Mouse (Mus musculus) retina, adult 2 months (tissue): ENCODE data around the gene Lipa.
A peak's percentile ranks its signal among the peaks of the same experiment; 100 is the strongest.

Experiments used
- DNase-seq: peaks from one replicate; pipeline ENCODE4 v3.0.0-alpha.2; 2012; ENCODE audit warnings: low read depth, low spot score

Gene Lipa

DNA sequence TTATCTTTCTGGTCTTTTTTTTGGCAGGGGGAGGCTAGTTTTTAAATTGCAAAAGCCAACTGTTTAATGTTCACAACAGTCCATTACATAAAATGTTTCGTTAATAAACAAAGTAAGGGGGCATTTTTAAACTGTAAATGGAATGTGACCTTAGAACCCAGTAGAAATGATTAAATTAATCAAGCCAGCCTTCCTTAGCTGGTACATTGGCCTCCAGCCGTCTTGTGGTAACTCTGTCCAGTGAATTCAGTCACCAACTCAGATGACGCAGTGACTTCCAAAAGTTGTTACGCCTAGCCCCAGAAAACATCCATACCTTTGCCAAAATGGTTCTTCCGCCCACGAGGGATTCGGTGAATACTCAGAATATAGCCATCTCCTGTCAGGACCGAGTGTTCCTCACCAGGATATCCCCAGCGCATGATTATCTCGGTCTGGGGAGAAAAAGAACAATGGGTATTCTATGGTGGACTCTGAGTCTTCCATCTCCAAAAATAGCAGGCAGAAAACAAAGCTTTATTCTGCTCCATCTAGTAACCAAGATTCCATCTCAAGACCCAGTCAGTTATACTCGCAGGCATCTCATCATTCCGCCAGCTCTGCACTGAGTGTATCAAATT is 4.1 kb downstream of the Lipa start:
- no peak for DNase-seq

DNA sequence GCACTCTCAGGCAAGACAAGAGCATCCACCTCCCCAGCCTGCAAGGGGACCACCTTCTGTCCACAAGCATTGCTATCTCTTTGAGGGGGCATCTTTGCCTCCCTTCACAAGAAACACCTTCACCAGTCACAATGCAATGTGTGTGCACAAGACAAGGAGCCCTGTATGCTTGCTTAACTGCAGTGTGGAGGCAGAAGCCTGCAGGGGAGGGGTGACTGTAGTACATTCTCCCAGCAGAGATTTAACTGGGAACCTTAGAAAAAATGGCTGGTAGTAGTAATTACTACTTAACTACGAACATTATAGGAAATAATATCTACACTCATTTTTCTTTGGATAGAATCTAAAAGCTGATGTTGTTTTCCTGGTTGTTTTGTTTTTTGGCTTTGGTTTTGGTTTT is 5.3 kb downstream of the Lipa start:
- no peak for DNase-seq

DNA sequence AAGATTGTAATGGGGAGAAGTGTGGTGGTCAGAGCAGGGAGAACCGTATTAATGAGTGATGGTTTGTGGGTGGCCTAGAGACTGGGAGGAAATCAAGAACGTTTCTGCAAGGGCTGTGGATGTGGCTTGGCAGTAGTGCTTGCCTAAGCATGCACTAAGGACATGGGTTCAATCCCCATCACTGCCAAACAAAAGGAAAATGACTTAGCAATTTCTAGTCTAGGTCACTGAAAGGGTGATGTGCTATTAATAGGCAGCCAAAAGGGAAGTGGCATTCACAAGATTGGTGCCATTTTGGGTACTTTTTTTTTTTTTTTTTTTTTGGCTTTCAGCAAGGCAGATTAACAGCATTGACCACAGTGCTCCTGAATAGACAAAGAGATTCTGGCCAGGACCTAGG is 5.9 kb downstream of the Lipa start:
- no peak for DNase-seq

DNA sequence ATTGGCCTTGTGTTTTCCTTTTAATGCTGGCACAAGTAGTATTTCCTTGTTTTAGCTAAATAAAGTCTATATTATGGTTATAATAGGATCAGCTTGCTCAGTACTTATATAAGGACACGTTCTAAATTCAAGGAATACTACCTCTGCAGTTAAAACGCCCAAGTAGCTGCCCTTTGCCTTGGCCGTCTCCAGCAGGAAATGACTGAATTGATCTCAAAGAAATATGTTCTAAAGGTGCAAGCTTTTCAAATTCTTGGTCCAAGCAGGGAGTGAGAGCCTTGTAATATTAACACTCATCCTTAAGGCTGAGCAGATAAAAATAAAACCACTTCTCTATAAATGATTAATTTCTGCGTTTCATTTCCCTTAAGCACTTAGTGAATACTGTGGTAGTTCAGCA is 7.2 kb downstream of the Lipa start:
- no peak for DNase-seq

DNA sequence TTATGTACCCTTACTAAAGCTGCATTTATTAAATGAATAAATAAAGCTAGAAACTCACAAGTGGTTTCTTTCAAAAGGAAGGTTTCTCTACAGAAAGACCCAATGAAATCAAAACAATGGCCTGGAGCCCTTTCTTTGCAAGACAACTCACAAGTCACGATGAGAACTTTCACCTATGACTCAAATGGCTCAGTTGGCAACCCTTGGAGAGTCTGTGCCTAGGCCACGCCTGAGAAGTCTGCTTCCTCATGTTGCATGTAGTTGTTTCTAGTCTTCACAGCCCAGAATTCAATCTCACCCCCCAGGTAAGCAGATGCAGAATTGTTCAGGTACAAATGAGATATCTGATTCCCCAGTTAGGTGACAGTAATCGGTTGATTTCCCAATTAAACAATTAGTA is 7.6 kb downstream of the Lipa start:
- DNase-seq = no peak

DNA sequence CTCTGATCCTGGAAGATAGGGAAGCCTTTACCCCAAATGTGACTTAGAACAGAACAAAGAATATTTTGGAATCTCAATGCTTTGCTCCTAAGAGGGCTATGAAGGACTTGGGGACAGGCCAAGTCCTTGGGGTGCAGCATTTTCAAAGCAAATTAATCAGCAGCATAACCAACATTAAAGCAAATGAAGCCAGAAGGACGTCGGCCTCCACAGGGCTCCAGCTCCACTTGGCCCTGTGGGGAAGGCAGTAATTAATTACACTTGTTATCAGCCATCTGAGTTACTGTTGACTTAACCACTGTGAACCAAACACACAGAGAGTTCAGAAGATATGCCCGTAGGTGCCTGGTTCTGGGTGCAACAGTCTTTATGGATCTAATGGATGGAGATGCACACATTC is 8.5 kb downstream of the Lipa start:
- no peak for DNase-seq

DNA sequence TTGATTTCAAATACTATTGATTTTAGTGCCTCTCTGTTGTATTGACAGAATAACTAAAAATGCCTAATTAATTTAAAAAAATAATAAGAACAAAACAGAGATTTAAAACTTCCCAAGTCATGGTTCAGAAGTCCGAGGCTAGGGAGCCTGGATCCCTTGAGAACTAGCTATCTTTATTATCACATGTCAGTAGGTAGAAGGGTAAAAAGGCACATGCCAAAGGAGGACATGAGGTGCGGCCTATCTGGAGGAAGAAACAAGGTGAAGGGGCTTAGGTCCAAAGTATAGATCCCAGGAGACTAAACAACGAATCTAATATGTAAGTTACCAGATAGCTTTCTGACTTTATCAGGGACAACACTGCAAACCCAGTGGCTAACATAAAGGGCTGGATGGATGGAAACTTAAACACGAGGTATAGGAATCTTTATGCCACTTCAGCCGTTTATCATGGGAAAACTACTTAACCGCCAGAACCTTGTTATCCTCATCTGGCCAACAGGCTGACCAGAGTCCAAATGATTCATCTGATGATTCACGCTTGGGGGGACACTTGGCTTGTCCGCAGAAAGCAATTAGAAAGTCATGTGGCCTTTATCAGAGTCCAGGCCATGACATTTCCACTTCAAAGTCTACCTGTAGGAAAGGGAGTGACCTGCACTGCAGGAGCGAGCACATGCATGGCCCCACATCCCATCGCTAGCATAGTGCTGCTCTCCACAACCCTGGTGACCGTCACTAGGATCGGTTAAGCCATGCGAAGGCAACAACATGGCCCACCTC is 9.3 kb downstream of the Lipa start:
- no peak for DNase-seq

DNA sequence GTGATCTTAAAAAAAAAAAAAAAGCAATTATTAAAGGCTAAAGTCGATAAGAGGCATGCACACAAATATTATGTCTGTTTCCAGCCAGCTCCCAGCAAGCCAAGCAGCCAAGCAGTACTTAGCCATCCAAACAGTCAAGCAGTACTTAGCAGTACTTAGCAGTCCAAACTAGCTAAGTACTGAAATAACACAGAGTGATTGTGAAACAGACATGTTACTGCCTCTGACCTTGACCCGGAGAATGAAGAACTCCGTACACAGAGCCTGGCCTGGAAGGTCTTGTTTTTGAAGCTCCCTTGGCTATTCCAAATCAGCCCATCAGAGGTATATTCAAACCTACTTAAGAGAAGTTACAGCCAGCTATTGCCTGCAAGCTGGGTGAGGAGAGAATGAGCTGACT is 10.1 kb downstream of the Lipa start:
- no peak for DNase-seq

DNA sequence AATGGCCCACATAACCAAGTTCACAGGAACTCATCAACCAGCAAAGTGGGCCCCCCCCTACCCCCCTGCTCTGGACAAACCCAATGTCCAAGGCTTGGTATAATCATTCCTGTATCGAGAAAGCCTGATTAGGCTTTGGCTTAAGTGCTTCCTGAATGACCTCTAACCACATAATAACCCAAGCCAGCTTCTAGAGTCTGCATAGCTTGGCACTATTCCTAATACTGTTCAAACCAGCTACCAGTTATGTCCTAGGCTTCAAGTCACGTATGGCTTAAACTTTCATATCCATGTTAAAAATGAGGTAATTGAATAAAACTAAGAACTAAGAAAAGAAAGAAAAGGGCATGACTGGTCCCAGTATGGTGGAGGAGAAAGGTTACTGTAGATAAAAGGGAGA is 10.9 kb downstream of the Lipa start:
- DNase-seq = no peak

DNA sequence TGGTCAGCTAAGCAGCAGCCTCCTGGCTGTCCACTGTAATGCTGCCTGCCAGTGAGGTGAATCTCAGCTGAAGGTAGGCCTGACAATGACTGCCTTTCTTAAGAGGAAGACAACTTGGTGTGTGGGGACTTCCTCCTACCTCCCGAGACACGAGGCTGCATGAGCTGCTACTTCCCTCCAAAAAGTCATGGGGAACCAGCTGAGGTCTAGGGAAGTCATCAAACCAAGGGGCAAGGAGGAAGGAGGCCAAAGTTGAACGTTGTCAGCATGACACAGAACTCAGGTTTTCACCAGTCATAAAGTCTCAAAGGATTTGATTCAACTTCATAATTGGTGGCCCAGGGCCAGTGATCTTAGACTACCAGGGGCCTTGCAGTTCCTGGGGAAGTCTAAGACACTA is 11.6 kb downstream of the Lipa start:
- no peak for DNase-seq

DNA sequence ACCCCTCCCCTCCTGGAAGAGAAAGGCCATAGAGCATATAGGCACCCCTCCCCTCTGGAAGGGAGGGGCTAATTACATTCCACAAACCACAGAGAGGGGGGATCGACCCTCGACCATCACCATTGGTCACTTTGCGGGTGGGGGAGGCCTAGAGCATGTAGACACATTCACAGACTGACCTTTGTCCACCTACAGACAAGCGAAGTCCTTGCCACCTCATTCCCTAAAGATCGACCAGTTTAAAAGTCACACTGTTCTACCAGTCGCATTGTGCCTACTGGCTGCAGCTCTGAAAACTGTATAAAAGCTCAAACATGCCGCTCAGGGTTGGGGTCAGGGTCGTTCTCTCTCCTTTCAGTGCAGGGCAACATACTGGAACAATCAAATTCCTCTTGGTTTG is 15.7 kb downstream of the Lipa start:
- no peak for DNase-seq

DNA sequence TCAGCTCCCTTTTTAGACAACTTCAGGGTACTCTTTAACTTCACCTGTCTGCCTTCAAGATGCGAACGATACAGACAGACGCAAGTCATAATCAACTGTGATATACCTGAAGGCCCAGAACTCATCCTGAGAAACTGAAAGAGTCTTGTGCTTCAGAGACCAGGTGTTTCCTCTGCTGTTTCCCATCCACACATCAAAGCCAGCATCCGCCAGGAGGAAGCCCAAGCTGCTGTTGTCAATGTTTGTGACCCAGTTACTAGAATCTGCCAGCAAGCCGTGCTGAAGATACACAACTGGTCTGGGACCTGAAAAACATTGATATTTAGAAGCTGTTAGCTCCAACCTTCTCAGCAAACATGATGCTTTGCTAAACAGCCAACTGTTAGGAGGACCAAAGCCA is 16.6 kb downstream of the Lipa start:
- DNase-seq = no peak

DNA sequence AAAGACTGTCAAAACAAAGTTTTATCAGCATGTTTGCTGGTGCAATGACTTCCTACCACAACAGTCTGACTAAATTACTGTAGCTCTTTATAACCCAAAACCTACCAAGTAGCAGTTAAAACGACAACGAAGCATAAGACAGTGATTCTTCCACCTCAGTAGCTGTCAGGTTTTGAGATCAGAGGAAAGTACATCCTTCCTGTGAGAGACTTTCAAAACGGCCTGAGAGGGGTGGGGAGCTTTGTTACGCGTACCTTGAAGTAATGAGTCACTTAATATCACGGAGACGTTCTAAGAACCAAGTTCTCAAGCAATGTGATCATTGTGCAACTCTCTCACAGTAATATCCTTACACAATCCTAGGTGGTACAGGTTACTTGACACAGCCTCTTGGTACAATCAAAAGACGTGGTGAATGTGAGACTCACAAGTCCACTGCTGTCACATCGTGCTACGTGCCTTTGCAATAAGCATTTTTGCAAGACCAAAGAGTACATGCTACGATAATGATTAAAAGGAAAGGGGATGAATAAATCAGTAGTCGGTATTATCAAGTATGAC is 22.0 kb downstream of the Lipa start:
- no peak for DNase-seq

DNA sequence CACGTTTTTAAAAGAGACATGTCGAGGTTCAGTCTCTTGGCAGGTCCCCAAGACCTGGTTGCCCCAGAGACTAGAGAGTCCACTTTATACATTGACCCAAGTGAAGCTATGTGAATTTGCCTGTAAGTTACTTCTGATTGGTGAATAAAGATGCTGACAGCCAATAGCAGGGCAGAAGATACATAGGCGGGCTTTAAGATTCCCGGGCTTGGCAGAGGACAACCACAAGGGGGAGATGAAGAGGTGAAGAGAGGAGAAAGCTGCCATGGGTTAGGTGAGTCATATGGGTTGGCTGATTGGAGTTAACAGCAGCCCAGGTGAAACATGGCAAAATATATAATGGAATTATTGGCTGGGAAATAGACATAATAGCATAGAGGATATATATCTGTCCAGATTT is 26.5 kb downstream of the Lipa start:
- DNase-seq = peak; percentile 16

DNA sequence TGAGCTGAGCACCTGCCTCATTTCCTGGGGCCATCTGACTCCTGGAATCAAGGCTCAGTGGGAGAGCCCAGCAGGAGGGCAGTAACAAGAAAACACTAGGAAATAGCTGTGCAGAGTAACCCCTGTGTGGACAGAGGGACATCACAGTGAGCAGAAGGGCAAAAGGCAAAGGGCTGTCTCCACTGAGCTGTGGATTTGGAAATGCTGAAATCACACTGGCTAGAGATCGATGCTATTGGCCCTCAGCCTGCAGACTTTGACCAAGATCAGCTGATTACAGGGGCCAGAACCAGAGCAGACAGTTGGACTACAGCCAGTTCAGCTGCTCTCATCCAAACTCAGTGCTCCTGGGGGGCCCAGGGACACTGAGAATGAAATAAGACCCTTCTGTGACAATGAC is 30.9 kb downstream of the Lipa start:
- no peak for DNase-seq

DNA sequence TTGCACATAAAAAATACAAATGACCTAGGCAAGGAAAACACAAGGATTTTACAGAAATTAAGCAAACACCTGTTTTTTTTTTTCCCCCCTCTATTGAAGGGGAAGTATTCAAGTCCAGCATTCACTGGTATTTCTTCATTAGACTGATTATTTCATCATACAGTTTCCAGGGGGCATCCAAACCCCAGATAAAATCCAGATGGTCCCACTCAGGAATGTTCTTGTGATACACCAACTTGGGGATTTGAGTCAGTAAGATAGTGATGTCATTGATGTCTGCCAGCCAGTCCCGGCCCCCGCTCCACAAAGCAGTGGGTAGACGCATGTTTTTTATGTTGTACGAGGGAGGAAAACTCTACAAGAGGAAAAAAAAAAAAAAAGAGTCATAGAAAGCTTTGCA is 33.4 kb downstream of the Lipa start:
- DNase-seq = no peak

DNA sequence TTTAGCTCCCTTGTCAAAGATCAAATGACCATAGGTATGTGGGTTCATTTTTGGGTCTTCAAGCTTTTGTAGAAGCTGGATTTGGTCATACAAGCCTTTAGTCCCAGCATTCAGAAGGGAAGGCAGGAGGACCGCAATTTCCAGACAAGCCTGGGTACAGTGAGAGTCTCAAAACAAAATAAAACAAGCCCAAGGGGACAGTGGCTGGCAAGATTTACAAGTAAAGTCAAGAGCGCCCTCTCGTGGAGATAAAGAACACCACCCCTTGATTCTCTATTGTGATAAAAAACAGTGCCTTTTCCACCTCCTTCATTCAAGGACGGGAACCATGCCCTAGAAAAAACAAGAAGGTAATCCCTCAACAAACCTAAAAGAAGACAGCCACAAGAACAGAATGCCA is 43.7 kb downstream of the Lipa start:
- peak; percentile 16 for DNase-seq

DNA sequence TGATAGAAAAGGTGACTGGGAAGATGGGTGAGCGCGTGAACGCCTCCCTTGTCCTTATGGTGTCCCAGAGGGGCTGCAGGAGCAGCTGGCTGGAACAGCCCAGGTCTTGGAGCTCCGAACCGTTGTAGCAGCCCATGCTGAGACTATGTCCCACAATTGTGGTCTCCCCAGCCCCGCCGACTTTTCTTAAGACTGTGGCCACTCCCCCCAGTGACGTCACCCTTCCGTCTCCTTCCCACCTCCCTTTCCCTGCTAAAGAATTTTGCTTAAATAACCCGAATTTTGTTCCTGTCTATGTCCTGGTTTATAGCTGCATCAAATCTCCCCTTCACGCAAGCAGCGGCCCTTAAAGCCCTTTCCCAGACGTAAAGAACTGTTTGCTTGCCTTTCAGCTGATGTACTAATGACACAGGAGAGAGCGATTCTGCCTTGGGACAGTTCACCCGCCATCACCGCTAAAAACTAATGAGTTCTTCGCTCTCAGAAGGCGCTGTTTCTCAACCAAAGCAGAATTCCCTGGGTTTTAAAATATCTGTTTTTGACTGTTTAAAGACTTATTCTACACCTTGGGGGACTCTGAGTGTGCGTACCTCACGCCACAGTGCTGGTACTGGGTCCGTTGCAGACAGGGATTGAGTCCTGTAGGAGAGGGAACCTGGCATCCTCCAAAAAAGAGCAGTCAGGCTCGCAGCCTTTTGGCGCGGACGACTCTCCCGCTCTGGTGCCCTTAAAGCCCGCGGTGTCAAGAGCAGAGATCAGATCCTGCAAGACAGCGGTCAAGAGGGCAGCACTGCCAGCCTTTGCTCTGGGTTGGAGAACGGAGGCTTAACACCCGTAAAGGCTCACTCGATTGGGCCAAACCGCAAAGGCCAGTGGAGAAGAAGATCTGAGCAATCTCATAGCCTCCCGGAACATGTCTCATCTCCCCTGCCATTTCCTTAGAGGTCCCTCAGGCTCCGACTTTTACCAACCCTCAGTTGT is 52.0 kb downstream of the Lipa start, which contains the start of gene Ch25h:
Gene Ch25h, minus strand, starts transcription at position 174 of the 981 bp plus-strand sequence.
- DNase-seq = no peak

DNA sequence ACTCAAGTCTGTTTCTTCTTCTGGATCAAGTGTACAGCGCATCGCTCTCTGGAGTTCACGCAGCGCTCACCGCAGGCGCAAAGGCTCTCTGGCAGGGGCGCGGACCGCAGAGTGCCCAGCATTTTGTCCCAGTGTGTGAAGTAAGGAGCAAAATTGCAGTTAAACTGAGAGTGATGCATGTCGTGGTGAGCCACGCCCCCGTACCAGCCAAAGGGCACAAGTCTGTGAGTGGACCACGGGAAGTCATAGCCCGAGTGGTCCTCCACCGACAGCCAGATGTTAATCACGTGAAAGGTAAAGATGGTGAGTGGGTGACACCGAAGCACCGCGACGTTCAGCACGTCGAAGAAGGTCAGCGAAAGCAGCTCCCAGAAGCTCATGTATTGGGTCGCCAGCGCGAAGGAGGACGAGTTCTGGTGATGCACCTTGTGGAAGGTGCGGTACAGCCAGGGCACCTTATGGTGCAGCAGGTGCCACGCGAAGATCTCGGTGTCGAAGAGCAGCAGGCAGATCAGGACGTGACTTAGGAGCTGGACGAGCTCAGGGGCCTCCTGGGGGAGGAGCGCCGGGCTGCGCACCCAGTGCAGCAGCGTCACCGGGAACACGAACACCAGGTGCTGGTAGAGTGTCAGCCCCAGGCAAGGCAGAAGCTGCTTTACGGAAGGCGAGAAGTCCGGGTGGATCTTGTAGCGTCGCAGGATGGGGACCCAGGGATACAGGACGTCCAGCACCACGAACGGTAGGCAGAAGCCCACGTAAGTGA is 52.9 kb downstream of the Lipa start:
- no peak for DNase-seq

DNA sequence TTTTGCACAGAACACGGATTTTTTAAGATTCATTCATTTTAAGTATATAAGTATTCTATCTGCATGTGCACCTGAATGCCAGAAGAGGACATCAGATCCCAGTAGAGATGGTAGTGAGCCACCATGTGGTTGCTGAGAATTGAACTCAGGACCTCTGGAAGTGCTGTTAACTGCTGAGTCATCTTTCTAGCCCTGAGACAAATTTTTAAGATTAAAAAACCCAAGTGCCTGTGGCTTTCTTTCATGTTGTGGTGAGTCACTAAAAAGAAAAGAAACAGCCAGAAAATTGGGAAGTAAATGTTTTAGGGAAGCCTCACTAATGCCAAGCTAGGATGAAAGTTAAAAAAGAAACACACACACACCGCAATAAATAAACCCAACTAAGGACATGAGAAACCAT is 55.6 kb downstream of the Lipa start:
- no peak for DNase-seq

DNA sequence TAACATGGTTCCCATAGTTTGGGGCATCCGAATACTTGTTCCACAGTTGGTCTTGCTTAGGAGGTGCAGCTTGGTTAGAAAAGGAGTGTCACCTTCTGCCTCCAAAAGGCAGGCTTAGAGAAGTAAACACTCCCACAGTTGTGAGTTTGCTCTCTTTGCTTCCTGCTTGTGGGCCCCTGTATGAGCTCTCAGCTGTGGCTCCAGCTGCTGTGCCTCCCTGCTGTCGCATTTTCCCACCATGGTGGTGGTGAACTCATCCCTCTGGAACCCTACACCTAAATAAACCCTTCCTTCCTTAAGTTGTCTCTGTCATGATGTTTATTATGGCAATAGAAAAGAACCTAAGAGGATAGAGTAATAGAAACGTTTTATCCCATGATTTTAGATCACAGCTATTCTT is 58.5 kb downstream of the Lipa start:
- DNase-seq = no peak
